Mouse (Mus musculus) G1E (cell line): ENCODE data around the gene Gm20441. TPM values are rescaled to one million over a fixed set of nuclear protein-coding genes. Genes with fewer than 3 reads are reported as not detected.
"Not testable (repeated sequence)": the region's sequence is repeated elsewhere in the genome, so short reads cannot be mapped to it uniquely, and the experiment has no call there.

ENCODE experiments used
- ATAC-seq: 2 replicates; pipeline ENCODE4 v1.8.0; 2016; ENCODE audit warnings: mild to moderate bottlenecking; ENCODE audit not compliant: insufficient number of reproducible peaks, poor library complexity, low FRiP score, severe bottlenecking; ENCODE audit errors: extremely low read depth
- DNase-seq: peaks from one replicate; pipeline ENCODE4 v3.0.0; 2012; ENCODE audit warnings: low spot score
- H3K27me3 ChIP-seq: 2 replicates; pipeline ENCODE4 v1.6.1; 2012; ENCODE audit warnings: mild to moderate bottlenecking, low read length, inconsistent platforms; ENCODE audit not compliant: insufficient read depth
- H3K36me3 ChIP-seq: replicated peaks from 2 replicates; pipeline ENCODE3; 2012; ENCODE audit warnings: mild to moderate bottlenecking, inconsistent platforms
- H3K4me1 ChIP-seq: 2 replicates; pipeline ENCODE4 v1.6.1; 2012; ENCODE audit warnings: low read depth, low read length, inconsistent platforms, mixed read lengths; ENCODE audit not compliant: insufficient read depth
- H3K4me3 ChIP-seq: 2 replicates; pipeline ENCODE4 v1.5.1; 2012; ENCODE audit warnings: low read depth, mild to moderate bottlenecking, inconsistent platforms, low read length, moderate library complexity, mixed read lengths
- H3K9me3 ChIP-seq: replicated peaks from 2 replicates; pipeline ENCODE4 v1.6.1; 2012; ENCODE audit warnings: inconsistent platforms
- CTCF ChIP-seq: IDR thresholded peaks from 2 replicates; pipeline ENCODE4 v1.5.1; 2012; ENCODE audit warnings: low read depth, low read length, inconsistent platforms, mixed read lengths
- GATA1 ChIP-seq: IDR thresholded peaks from 2 replicates; pipeline ENCODE4 v1.6.1; 2012; ENCODE audit warnings: borderline replicate concordance, low read length, inconsistent platforms, mixed read lengths
- GATA2 ChIP-seq: IDR thresholded peaks from 2 replicates; pipeline ENCODE4 v1.6.1; 2012; ENCODE audit warnings: low read depth, low read length, inconsistent platforms, borderline replicate concordance
- POLR2AphosphoS5 ChIP-seq: IDR thresholded peaks from 2 replicates; pipeline ENCODE4 v1.6.1; 2012; ENCODE audit warnings: low read depth, low read length, inconsistent platforms; ENCODE audit not compliant: insufficient replicate concordance
- TAL1 ChIP-seq: conservative IDR thresholded peaks from 2 replicates; pipeline ENCODE4 v1.6.1; 2012; ENCODE audit warnings: low read depth, low read length, inconsistent platforms, mixed read lengths
- polyA plus RNA-seq: library from polyadenylated mRNA; stranded (reverse); fragments of >175 nt; gene quantifications from 2 replicates; pipeline ENCODE4 v1.2.3, GENCODE M21; 2012
- total RNA-seq, 2 experiments: library from RNA; stranded (forward) in 1 of 2; stranded (reverse) in 1 of 2; fragments of 200-1000 nt in 1 of 2; fragments of >200 nt in 1 of 2; fragmentation: Nextera tagmentation in 1 of 2; gene quantifications; 2 replicates each; pipeline ENCODE4 v1.2.3; 2014 to 2017

The Gm20441 gene
- total and polyA plus RNA-seq, 3 experiments, result not detected

DNA sequence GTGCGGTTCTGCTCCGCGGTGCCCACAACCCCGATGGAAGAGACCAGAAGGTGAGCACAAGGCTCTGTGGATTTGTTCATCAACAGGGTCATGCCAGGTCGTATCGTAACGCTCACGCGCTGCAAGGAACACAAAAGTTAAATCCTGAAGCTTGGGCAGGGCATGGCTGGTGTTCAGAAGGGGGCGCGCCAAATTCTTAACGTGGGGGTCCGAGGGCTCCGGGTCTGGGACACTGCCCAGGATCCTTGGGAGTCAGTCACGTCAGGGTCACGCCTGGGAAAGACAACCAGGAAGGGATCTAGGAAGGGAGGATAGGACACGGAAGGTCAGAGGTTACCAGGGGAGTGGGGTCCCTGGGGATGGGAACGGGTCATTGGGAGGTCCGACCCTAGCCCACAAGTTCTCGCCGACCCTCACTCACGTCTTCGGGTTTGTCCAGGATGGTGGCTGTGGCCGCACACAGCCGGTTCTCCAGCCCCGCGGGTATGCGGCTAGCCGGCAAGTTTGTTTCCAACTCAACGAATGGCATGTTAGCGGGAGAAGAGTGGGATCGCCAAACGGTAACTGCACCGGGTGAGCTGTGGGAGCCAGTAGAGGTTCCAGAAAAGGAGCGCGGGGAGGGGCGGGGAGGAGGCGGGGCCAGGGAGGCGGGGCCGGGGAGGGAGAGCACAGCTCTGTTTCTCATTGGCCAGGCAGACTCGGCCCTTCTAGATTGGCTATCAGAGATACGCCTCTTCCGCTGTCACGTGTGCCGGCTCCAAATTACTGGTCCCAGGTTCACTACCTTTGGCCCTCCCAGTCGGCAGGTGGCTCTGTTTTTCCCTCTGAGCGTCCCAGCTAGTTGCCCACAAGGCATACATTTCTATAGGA, 7.7 kb downstream of the Gm20441 start, which contains the start of gene Ddt:
Ddt (minus strand) TSS at position 620 of the 870 bp plus-strand sequence.
- ATAC-seq, result peak; percentile 95

DNA sequence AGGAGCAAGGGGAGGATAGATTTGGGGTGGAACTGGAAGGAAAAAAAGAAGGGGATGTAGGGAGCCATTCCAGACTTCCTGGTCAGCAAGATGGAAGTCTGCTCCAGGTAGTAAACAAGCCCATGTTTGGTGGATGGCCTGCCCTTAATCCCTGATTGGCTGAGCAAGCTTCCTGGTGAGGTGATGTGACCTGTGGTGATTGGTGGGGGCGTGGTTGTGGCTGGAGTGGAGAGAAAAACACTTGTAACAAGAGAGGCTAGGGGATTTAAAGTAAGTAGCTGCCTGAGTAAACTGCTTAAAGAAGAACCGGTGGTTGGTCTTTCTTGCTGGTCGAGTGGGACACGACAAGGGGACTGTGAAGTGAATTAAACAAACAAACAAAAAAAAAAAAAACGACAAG, 13.0 kb downstream of the Gm20441 start:
- H3K36me3 ChIP-seq, result peaks cover 19% of the 10 kb centered on the region
- ATAC-seq, H3K4me3 ChIP-seq, DNase-seq, H3K9me3 ChIP-seq, H3K27me3 ChIP-seq: not testable (repeated sequence)
- peaks cover 31% of the 10 kb centered on the region for H3K4me1 ChIP-seq

More for the DNA sequence above, 7.7 kb downstream of the Gm20441 start, which contains the start of gene Ddt:
- Histone ChIP-seq H3K4me3 (peak within 1 kb of the TSS; percentile 93), H3K27me3 (peaks cover 15% of the 10 kb centered on the region), H3K9me3 (no peaks in the 10 kb centered on the region), H3K36me3 (peaks cover 18% of the 10 kb centered on the region), H3K4me1 (peaks cover 26% of the 10 kb centered on the region)
- peak; percentile 98 for DNase-seq
- no peak for TF ChIP-seq GATA1
- TF ChIP-seq POLR2AphosphoS5, result no peak
- no peak for TF ChIP-seq GATA2
- TF ChIP-seq CTCF, result no peak
- no peak for TF ChIP-seq TAL1

DNA sequence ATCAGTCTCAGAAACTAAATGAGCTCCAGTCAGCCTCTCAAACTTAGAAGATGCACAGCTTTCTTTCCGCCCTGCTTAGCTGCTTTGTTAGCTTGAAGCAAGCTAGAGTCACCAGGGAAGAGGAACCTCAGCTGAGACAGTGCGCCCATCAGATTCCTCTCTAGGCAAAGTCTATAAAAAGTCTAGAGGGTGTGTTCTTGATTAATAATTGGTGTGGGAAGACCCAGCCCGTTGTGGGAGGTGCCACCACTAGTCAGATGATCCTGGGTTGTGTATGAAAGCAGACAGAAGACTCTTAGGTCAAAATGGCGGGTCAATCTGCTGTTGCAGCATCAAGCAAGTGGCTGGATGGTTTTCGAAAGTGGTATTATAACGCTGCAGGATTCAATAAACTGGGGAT, 13.9 kb downstream of the Gm20441 start:
- H3K27me3 ChIP-seq, result no peaks in the 10 kb centered on the region
- ATAC-seq (no peak), DNase-seq (no peak)
- H3K4me1 ChIP-seq, result peaks cover 26% of the 10 kb centered on the region
- peaks cover 23% of the 10 kb centered on the region for H3K36me3 ChIP-seq
- no peak overlapping the region for H3K4me3 ChIP-seq
- H3K9me3 ChIP-seq, result no peaks in the 10 kb centered on the region
- TF ChIP-seq TAL1, result no peak
- no peak for TF ChIP-seq POLR2AphosphoS5
- TF ChIP-seq CTCF, result no peak
- TF ChIP-seq GATA2, result no peak
- TF ChIP-seq GATA1, result no peak

DNA sequence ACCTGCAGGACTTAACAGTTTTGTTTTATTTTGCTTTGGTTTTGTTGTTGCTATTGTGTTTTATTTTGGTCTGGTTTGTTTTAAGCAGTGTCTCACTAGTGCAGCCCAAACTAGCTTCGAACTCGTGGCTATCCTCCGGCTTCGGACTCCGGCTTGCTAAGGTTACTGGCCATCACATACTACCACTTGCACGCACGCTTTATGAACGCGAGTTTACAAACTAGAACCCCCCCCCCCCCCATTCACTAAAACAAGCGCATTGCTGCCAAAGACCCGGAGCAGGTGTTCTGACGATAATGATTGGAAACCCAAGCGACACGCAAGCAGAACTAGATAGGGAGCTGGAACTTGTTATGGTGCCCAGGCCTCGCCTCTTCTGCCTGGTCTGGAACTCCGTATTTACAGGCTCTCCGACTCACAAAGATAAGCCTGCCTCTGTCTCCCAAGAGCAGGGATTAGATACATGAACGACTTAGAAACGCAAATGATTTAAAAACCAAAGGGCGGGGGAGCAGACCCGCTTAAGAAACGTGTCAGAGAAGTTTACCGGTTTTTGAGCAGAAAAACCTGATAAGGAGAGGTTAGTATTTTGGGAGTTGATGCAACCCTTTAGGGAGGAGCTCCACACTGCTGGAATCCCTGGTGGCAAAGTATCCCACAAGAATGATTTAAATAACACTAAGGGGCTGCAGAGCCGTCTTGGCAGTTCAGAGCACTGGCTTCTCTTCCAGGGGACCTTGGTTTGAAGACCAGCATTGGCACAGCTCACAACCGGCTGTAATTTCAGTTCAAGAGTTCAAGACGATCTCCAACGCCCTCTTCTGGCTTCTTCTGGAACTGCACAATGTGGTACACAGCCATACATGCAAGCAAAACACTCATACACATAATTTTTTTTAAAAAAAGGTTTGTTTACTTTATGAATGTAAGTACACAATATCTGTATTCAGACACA, 16.0 kb downstream of the Gm20441 start:
- no peaks in the 10 kb centered on the region for H3K27me3 ChIP-seq
- peak overlapping the region; percentile 94 for H3K4me3 ChIP-seq
- peaks cover 25% of the 10 kb centered on the region for H3K4me1 ChIP-seq
- peak; percentile 32 for DNase-seq
- ATAC-seq, result no peak
- TF ChIP-seq GATA2 (no peak), CTCF (peak; percentile 72)
- peaks cover 6% of the 10 kb centered on the region for H3K9me3 ChIP-seq
- peaks cover 26% of the 10 kb centered on the region for H3K36me3 ChIP-seq

DNA sequence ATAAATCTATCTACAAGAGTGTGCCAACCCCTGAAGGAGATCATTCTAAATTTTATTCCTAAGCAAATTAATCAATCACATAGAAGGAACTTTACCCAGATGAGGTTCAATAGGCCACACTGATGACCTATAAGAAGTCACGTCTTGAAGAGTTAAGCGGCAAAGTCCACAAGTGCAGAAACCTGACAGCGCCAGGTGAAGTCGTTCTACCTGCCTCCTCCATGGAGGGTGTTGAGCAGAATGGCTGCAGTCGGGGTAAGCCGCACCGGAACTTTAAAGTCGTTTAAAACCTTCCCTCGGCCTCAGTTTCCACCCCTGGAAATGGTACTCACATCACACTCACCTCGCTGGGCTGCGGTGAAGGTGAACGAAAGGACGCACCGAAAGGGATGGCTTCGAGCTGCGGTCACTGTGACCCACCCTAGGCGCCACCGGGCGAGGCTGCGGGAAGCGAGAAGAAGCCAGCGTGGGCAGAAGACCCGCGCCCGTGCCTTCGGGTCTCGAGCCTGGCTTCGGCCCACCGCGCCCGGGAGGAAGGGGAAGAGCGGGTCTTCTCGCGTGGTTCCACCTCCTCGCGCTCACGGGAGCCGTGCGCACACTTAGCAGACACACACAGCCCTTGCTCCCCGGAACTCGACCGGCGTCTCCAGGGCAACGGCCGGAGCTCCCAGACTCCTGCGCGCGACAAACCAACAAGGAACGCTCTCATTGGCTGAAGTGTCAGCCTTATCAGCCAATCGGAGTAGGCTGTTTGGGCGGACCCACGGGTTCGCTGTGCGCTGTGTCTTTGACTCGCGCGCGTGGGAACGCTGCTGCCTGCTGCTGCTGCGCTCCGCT, 16.9 kb downstream of the Gm20441 start, which contains the start of gene Cabin1:
Cabin1 (minus strand) TSS at position 660 of the 837 bp plus-strand sequence.
- Histone ChIP-seq H3K4me1 (peaks cover 25% of the 10 kb centered on the region), H3K4me3 (peak within 1 kb of the TSS; percentile 94), H3K36me3 (peaks cover 33% of the 10 kb centered on the region), H3K9me3 (peaks cover 6% of the 10 kb centered on the region), H3K27me3 (no peaks in the 10 kb centered on the region)
- no peak for TF ChIP-seq TAL1
- no peak for TF ChIP-seq POLR2AphosphoS5
- TF ChIP-seq CTCF, result no peak
- DNase-seq, result peak; percentile 99
- ATAC-seq, result peak; percentile 95

DNA sequence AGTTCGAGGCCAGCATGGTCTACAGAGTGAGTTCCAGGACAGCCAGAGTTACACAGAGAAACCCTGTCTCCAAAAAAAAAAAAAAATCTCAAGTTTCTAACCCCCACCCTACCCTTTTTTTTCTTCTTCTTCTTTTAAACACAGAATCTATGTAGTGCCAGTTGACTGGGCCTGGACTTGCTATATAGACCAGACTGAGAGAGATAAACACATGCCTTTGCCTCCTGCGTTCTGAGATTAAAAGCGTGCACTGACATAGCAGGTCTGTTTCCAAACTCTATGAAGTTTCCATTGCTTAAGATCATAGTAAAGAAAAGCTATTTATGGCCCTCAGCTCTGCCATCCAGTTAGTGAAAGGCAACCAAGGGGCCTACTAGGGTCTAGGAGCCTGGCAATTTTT, 18.3 kb downstream of the Gm20441 start:
- peak overlapping the region; percentile 53; the same call in 1 of the 2 replicates for H3K4me3 ChIP-seq
- ATAC-seq, result peak; percentile 18; the same call in 1 of the 2 replicates
- no peaks in the 10 kb centered on the region for H3K27me3 ChIP-seq
- H3K36me3 ChIP-seq, result peaks cover 46% of the 10 kb centered on the region
- DNase-seq, result no peak
- peaks cover 6% of the 10 kb centered on the region for H3K9me3 ChIP-seq
- peaks cover 23% of the 10 kb centered on the region for H3K4me1 ChIP-seq
- TF ChIP-seq GATA1 (no peak), TAL1 (peak; percentile 23; the same call in 1 of the 2 replicates), GATA2 (no peak), CTCF (no peak)
